Mouse (Mus musculus) liver, embryonic 13.5 days (tissue): ENCODE data around the gene Meis2. TPM values are rescaled to one million over a fixed set of nuclear protein-coding genes. Genes with fewer than 3 reads are reported as not detected.

Experiments
- ATAC-seq: fragments of 200-750 bp; cut with Nextera tagmentation; 2 replicates; pipeline ENCODE4 v1.8.0; 2017; ENCODE audit warnings: low read depth, mild to moderate bottlenecking, moderate number of reproducible peaks, moderate library complexity
- DNase-seq: peaks from one replicate; pipeline ENCODE4 v3.0.0; 2022
- H3K27ac ChIP-seq: fragments of 300-500 bp; sonication (generic); 2 replicates; pipeline ENCODE4 v1.5.1; 2015; ENCODE audit warnings: moderate library complexity, mild to moderate bottlenecking, inconsistent platforms
- H3K27me3 ChIP-seq: fragments of 300-500 bp; sonication (generic); 2 replicates; pipeline ENCODE4 v1.6.1; 2015; ENCODE audit warnings: mild to moderate bottlenecking, inconsistent platforms
- H3K36me3 ChIP-seq: fragments of 300-500 bp; sonication (generic); 2 replicates; pipeline ENCODE4 v1.6.1; 2015; ENCODE audit warnings: mild to moderate bottlenecking, inconsistent platforms
- H3K4me1 ChIP-seq: fragments of 300-500 bp; sonication (generic); replicated peaks from 2 replicates; pipeline ENCODE4 v1.6.1; 2015; ENCODE audit warnings: inconsistent platforms
- H3K4me2 ChIP-seq: fragments of 300-500 bp; sonication (generic); 2 replicates; pipeline ENCODE4 v1.6.1; 2015; ENCODE audit warnings: inconsistent platforms, mild to moderate bottlenecking, moderate library complexity
- H3K4me3 ChIP-seq: fragments of 300-500 bp; sonication (generic); replicated peaks from 2 replicates; pipeline ENCODE4 v1.5.1; 2015; ENCODE audit warnings: mild to moderate bottlenecking, inconsistent platforms
- H3K9ac ChIP-seq: fragments of 300-500 bp; sonication (generic); 2 replicates; pipeline ENCODE4 v1.6.1; 2015; ENCODE audit warnings: mild to moderate bottlenecking, inconsistent platforms
- H3K9me3 ChIP-seq: fragments of 300-500 bp; sonication (generic); replicated peaks from 2 replicates; pipeline ENCODE4 v1.6.1; 2016; ENCODE audit warnings: inconsistent platforms
- WGBS: fragments of 180-500 bp; shearing (Covaris S2); methylation state at CpG from one replicate; pipeline ENCODE4 v1.1.7; 2015; ENCODE audit not compliant: insufficient replicate concordance; 5-methylcytosine and 5-hydroxymethylcytosine counted together
- polyA plus RNA-seq: library from polyadenylated mRNA; unstranded; fragments of >200 nt; fragmentation: Nextera tagmentation; extraction: Ambion mirVana; gene quantifications from 2 replicates; pipeline ENCODE4 v1.2.1, GENCODE M21; 2015

The Meis2 gene
- polyA plus RNA-seq, 1 experiment from 2014 or later, result 2.1 TPM

DNA sequence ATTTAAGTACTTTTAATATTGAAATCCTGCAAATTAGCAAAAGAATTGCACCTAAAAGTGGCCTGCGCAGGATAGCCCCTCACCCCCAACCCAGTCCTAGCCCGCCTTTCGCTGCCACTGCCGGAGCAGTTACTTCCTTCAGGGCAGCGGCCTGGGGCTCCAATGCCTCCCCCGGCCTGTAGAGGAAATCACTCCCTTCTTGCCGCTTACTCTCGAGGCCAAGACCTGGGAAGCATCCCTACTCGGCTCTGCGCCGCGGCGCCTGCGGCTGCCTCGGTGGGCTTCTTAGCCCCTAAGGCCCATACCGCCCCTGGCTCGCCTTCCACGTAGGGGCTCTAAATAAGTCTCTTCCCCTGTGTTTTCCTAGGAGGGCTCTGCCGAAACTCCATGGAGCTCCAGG is 5.4 kb downstream of the Meis2 start:
- peak overlapping the region; percentile 59 for H3K4me3 ChIP-seq
- ATAC-seq (no peak), DNase-seq (no peak)
- H3K36me3 ChIP-seq, result no peaks in the 10 kb centered on the region
- WGBS, result 12% methylated on average over 19 of the region's 19 CpGs
- peaks cover 71% of the 10 kb centered on the region for H3K27me3 ChIP-seq
- H3K9ac ChIP-seq, result no peak overlapping the region
- no peaks in the 10 kb centered on the region for H3K9me3 ChIP-seq
- 0 out of 2 replicates have a peak, but pooled peaks cover 2% of the 10 kb centered on the region for H3K4me1 ChIP-seq
- peak overlapping the region; percentile 64 for H3K4me2 ChIP-seq
- H3K27ac ChIP-seq, result no peak overlapping the region

DNA sequence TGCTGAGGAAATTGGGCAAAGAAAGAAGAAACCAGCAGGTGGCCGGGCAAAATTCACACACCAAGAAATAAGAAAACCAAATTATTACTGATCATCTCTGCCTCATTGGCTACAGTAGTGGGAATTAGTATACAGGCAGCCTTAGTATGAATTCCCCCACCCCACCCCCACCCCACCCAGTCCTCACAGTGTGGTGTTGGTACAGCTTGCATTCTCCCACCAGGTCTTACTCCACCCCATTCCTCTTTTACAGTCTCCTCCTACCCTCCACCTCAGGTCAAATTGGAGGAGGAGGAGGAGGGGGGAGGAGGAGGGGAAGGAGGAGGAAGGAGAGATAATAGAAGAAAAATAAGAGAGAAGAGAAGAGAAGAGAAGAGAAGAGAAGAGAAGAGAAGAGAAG is 6.0 kb downstream of the Meis2 start:
- Histone ChIP-seq H3K9ac (no peak overlapping the region), H3K4me3 (no peak overlapping the region), H3K4me2 (no peak overlapping the region), H3K36me3 (no peaks in the 10 kb centered on the region), H3K9me3 (no peaks in the 10 kb centered on the region), H3K27me3 (peaks cover 66% of the 10 kb centered on the region), H3K27ac (no peak overlapping the region), H3K4me1 (0 out of 2 replicates have a peak, but pooled peaks cover 2% of the 10 kb centered on the region)
- DNase-seq (no peak), ATAC-seq (no peak)
- 43% methylated on average over 1 of the region's 1 CpGs for WGBS

DNA sequence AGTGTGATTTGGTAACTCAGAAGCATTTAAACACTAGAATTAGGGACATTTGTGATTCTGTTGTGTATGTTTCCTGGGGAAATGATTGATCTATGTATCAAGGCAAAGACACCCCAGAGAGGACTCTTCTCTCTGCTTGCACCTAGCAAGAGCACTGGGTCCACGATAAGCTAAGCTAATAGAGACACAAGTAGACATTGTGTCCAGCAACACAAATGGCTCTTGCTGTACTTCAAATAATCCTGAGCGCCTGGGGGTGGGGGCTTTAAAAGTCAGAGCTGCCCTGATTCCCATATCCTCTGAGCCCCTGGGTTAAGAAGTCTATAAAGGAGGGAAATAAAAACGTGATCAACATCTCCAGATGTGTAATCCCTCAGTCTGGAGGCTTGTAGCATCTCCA is 6.6 kb downstream of the Meis2 start:
- H3K4me1 ChIP-seq, result 0 out of 2 replicates have a peak, but pooled peaks cover 2% of the 10 kb centered on the region
- DNase-seq, result no peak
- ATAC-seq, result no peak
- no peak overlapping the region for H3K9ac ChIP-seq
- no peak overlapping the region for H3K4me3 ChIP-seq
- H3K4me2 ChIP-seq, result no peak overlapping the region
- no peak overlapping the region for H3K27ac ChIP-seq
- H3K36me3 ChIP-seq, result no peaks in the 10 kb centered on the region
- WGBS, result 40% methylated on average over 3 of the region's 3 CpGs
- no peaks in the 10 kb centered on the region for H3K9me3 ChIP-seq
- H3K27me3 ChIP-seq, result peaks cover 60% of the 10 kb centered on the region

DNA sequence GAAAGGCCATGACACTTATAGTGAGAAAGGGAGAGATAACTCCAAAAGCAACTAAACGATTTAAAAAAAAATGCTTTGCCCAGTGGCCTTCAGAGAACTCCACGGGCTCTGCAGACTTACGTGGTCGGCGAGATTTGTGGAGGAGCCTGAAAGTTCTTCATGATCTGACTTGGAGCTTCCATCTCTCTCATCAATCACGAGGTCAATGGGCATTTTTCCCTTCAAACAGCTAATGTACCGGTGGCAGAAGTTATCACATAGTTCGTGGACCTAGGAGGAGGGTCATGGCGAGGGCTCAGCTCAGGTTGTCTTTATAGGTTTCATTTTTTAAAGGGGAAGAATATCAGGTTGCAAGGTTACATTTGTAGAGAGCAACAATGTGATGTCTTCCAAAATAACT is 7.1 kb downstream of the Meis2 start:
- no peak overlapping the region for H3K9ac ChIP-seq
- no peak overlapping the region for H3K27ac ChIP-seq
- no peak overlapping the region for H3K4me2 ChIP-seq
- ATAC-seq (no peak), DNase-seq (no peak)
- H3K4me1 ChIP-seq, result 0 out of 2 replicates have a peak, but pooled peaks cover 2% of the 10 kb centered on the region
- H3K9me3 ChIP-seq, result no peaks in the 10 kb centered on the region
- H3K27me3 ChIP-seq, result peaks cover 54% of the 10 kb centered on the region
- no peak overlapping the region for H3K4me3 ChIP-seq
- 53% methylated on average over 9 of the region's 9 CpGs for WGBS
- no peaks in the 10 kb centered on the region for H3K36me3 ChIP-seq

DNA sequence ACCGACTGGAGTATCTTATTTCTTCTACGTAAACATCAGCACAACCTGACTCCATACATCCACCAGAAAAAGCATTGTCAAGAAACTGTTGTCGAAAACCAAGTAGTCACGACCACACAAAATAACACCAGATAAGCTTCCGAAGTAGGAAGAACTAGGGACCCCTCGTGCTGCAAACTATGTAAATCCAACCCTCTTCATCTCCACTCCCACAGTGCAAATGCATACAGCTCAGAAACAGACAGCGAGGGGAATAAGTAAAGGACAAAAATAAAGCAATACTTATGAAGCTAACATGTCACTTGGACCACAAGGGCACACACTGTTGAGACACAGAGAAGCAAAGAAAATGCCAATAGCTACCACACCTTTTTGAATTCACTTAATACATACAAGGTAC is 8.8 kb downstream of the Meis2 start:
- Histone ChIP-seq H3K36me3 (no peaks in the 10 kb centered on the region), H3K4me1 (0 out of 2 replicates have a peak, but pooled peaks cover 2% of the 10 kb centered on the region), H3K27ac (no peak overlapping the region), H3K9me3 (no peaks in the 10 kb centered on the region), H3K27me3 (peaks cover 38% of the 10 kb centered on the region), H3K9ac (no peak overlapping the region), H3K4me3 (no peak overlapping the region), H3K4me2 (no peak overlapping the region)
- no peak for ATAC-seq
- 63% methylated on average over 7 of the region's 7 CpGs for WGBS
- no peak for DNase-seq

DNA sequence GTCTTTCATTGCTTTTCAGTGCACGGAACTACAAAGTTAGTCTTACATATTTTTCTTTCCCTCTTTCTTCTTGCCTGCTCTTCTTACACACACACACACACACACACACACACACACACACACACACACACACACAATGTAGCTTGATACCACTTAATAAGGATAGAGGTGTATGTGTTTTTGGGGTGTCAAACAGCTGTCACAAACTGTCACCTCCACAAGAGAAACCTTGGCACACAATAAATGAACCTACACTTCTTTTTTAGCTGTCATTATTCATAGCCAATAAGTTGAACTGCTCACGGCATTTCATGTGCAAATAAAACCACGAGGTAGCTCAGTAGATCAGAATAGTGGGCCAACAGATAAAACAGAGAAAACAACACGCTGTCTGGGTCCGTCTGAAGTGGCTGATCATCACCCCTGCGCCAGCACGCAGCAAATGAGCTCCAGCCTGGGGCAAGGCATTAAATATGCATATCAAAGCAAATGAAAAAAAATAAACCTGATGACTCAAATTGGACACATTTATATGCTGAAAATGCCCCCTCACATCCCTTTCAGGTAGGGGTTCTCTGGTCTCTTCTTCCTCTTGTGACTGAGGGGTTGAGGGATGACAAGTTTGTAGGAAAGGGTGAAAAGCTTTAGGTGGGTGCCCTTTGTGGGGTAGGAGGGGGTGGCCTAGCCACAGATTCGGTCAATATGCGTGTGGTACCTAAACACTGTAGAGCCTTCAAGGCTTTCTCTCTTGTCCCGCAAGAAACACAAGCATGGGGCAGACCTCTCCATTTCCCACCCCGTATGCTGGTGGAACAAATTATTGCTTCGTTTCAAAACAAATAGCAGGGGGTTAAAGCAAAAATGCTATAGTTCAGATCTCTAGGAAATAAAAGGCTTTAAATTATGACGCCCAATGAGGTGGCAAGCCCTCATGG is 9.7 kb downstream of the Meis2 start:
- H3K4me2 ChIP-seq, result no peak overlapping the region
- WGBS, result 65% methylated on average over 13 of the region's 13 CpGs
- no peaks in the 10 kb centered on the region for H3K9me3 ChIP-seq
- no peak overlapping the region for H3K4me3 ChIP-seq
- H3K4me1 ChIP-seq, result 0 out of 2 replicates have a peak, but pooled peaks cover 2% of the 10 kb centered on the region
- DNase-seq (no peak), ATAC-seq (no peak)
- no peaks in the 10 kb centered on the region for H3K36me3 ChIP-seq
- no peak overlapping the region for H3K27ac ChIP-seq
- no peak overlapping the region for H3K9ac ChIP-seq
- H3K27me3 ChIP-seq, result peaks cover 29% of the 10 kb centered on the region

DNA sequence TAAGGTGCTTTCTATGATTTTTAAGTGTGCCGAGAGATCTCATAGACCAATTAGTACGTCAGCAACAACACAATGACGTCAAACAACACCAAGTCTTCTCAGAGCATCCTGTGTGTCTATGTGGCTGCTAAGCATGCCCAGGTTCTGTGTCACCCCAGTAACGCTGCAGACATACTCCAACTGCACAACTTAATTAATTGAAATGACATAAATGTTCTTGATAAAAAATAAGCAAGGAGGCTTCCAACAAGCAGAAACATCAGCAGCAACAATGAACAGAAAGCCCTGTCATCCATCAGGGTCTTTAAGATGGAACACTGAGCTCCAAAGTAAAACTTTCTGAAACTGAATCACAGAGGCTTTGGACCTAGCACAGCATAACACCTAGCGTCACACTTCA is 11.7 kb downstream of the Meis2 start:
- DNase-seq (no peak), ATAC-seq (no peak)
- Histone ChIP-seq H3K27ac (no peak overlapping the region), H3K4me3 (no peak overlapping the region), H3K36me3 (no peaks in the 10 kb centered on the region), H3K9ac (no peak overlapping the region), H3K9me3 (no peaks in the 10 kb centered on the region), H3K4me2 (no peak overlapping the region), H3K4me1 (no peaks in the 10 kb centered on the region), H3K27me3 (peaks cover 9% of the 10 kb centered on the region)
- WGBS, result 66% methylated on average over 5 of the region's 5 CpGs

DNA sequence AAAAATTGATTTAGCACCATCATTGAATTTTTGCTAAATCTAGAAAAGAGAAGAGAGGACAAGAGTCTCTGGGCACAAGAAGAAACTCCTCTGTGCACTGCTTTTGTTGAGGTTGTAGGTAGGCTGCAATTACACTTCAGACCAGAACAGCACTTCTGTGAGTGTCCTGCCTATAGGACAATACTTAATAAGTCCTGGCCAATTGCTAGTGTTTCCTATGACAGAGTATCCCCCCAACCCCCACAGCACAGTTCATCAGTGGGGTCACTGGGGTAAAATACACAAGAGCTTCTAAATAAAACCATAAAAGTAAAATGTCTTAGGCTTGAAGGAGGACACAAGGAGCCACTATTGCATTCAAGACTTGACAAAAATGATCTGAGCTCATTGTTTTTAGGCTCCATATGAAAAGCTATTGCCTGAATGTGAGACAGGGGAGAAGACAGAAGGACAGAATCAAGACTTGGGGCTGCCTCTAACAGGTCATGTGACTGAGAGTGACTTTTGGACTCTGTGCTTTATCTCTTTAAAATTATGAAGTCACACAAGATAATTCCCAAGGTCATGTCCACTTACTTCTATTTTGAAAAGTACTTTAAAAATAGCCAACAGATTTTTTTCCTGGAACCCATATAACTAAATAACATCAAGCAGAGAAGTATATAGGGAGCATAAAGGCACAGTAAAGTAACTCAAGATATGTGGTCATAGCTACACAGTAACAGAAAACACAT is 12.8 kb downstream of the Meis2 start:
- Histone ChIP-seq H3K4me1 (no peaks in the 10 kb centered on the region), H3K27ac (no peak overlapping the region), H3K4me3 (no peak overlapping the region), H3K27me3 (no peaks in the 10 kb centered on the region), H3K9me3 (no peaks in the 10 kb centered on the region), H3K9ac (no peak overlapping the region), H3K4me2 (no peak overlapping the region), H3K36me3 (no peaks in the 10 kb centered on the region)
- ATAC-seq (no peak), DNase-seq (no peak)

DNA sequence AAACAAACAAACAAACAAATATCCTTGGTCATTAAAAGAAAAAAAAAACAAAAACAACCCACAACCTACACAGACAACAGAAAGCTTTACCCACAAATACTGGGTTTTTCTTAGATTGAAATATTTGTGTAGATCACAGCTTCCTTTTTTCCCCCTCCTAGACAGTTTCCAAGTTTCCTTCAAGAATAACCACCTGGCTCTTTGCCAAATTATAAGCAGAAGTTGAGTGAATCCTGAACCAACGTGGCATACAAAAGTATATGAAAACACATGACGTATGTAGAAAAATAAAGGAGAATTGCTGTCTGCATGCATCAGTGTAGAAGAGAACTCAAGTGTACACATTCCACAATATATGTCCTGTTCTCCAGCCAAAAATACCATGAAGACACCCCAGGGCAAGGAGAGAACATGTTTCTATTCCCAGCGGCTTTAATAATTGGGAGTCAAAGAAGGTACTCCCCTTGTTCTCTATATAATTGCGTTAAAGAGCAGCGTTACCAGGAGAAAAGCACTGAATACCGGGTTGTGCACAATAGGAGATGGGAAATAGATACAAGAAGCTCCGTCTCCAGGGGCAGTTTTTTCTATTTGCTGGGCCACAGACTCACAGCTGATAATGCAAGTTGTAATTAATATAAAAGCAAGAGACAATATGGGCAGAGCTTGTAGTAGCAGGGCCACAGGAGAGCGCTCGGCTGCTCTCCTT is 13.6 kb downstream of the Meis2 start:
- WGBS, result 65% methylated on average over 9 of the region's 9 CpGs
- Histone ChIP-seq H3K36me3 (no peaks in the 10 kb centered on the region), H3K9me3 (no peaks in the 10 kb centered on the region), H3K4me2 (no peak overlapping the region), H3K9ac (no peak overlapping the region), H3K27ac (no peak overlapping the region), H3K27me3 (no peaks in the 10 kb centered on the region), H3K4me3 (no peak overlapping the region), H3K4me1 (no peaks in the 10 kb centered on the region)
- DNase-seq (no peak), ATAC-seq (no peak)

DNA sequence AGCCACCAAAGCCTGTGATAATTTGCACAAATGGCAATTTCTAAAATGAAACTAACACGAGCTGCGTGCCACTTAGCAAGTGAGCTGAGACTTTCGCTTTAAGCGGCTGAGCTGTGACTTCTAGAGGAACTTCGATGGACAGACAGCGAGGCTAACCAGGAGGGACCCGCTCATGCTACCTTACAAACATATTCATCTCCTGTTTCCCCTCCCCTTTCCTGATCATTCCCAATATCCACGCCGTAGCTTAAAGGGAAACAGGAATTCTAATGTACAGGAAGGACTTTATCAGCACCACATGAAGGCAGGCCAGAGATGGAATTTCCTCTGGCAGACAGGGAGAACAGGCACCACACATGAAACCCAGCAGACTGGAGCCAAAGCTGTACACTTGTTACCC is 15.9 kb downstream of the Meis2 start:
- H3K36me3 ChIP-seq, result no peaks in the 10 kb centered on the region
- no peak for DNase-seq
- 42% methylated on average over 9 of the region's 9 CpGs for WGBS
- no peak overlapping the region for H3K27ac ChIP-seq
- no peaks in the 10 kb centered on the region for H3K27me3 ChIP-seq
- H3K4me2 ChIP-seq, result no peak overlapping the region
- H3K4me1 ChIP-seq, result no peaks in the 10 kb centered on the region
- no peak for ATAC-seq
- H3K9ac ChIP-seq, result no peak overlapping the region
- no peaks in the 10 kb centered on the region for H3K9me3 ChIP-seq
- no peak overlapping the region for H3K4me3 ChIP-seq

DNA sequence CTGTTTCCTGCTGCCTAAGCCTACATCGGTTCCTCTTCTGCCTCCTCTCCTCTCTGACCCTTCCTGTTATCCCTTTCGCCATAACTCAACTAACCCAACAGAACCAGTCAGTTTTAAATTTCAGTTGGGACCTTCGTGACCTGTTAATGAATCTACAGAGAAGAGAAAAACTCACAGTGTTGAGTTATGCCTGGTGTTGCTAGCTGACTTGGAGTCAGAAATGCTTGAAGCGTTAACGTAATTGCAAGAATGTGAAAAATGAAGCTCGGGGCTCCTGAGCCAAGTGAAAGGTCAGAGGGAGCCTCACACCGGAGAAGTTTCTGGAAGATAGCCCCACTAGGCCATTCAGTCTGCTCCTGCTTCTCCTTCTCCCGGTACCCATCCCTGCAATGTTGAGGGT is 18.3 kb downstream of the Meis2 start:
- Histone ChIP-seq H3K4me1 (no peaks in the 10 kb centered on the region), H3K9me3 (no peaks in the 10 kb centered on the region), H3K27me3 (no peaks in the 10 kb centered on the region), H3K27ac (no peak overlapping the region), H3K36me3 (no peaks in the 10 kb centered on the region), H3K4me2 (no peak overlapping the region), H3K9ac (no peak overlapping the region), H3K4me3 (no peak overlapping the region)
- DNase-seq, result no peak
- ATAC-seq, result no peak
- 59% methylated on average over 8 of the region's 8 CpGs for WGBS
